Mouse (Mus musculus): ENCODE measurements around the gene Klhl30. TPM values are rescaled to one million over a fixed set of nuclear protein-coding genes. Genes with fewer than 3 reads are reported as not detected.

Gene Klhl30
- polyA plus RNA-seq (2015; fragmentation: Nextera tagmentation; extraction: Ambion mirVana): 32.8 and 34.3 TPM in 2 replicates

GRCm38 (mm10) chr1:91350841-91351240 lies at the start of gene Klhl30:
TSS of gene Klhl30 (plus strand) at chr1:91351016.

DNA sequence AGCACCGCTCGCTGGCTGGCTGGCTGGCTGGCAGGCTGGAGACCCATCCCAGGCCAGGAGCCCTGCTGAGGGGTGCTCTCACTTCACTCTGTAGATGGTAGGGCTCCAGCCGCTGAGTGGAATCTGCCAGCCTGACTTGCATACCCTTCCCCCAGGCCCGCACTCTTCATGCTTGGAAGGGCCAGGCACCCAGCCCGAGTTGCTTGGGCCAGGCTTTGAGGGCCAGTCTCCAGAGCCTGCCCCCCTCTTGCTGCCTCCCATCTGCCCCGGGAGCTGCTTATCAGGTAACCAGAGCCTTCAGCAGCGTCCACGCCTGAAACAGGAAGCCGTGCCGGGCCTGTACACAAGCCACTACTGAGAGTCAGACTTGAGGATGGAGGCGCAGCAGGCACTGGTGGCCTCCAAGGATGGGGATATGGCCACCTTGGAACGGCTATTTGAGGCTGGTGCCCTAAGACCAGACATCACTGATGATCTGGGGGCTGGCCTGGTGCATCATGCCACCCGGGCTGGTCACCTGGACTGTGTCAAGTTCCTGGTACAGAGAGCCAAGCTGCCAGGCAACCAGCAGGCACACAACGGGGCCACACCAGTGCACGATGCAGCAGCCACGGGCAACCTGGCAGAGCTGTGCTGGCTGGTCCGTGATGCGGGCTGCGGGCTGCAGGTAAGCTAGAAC lies 28.9 kb upstream of the Klhl30 start, which contains the start of gene Espnl:
Gene Espnl, plus strand, starts transcription at position 316 of the 679 bp plus-strand sequence.

GRCm38 (mm10) chr1:91366215-91367108 lies 15.6 kb downstream of the Klhl30 start, which contains the start of gene Erfe:
TSS of gene Erfe (plus strand) at chr1:91366430.

GRCm38 (mm10) chr1:91398260-91399062 lies 47.6 kb downstream of the Klhl30 start, which contains the start of gene Ilkap:
TSS of gene Ilkap (minus strand) at chr1:91398815.

Other genes starting within 250 kb of the Klhl30 start
- gene Rbm44, start 205.9 kb upstream of the Klhl30 start, polyA plus RNA-seq (2015; fragmentation: Nextera tagmentation; extraction: Ambion mirVana): 0.42 and 0.61 TPM in 2 replicates
- gene Ramp1, start 171.2 kb upstream of the Klhl30 start, polyA plus RNA-seq (2015; fragmentation: Nextera tagmentation; extraction: Ambion mirVana): 76.1 and 97.4 TPM in 2 replicates
- gene Ube2f, start 100.7 kb upstream of the Klhl30 start, polyA plus RNA-seq (2015; fragmentation: Nextera tagmentation; extraction: Ambion mirVana): 79.7 and 86.8 TPM in 2 replicates
- gene Scly, start 52.7 kb upstream of the Klhl30 start, polyA plus RNA-seq (2015; fragmentation: Nextera tagmentation; extraction: Ambion mirVana): 7.1 and 8.6 TPM in 2 replicates
- gene Espnl, start 28.9 kb upstream of the Klhl30 start, polyA plus RNA-seq (2015; fragmentation: Nextera tagmentation; extraction: Ambion mirVana): 0.10 and 0.16 TPM in 2 replicates
- gene Erfe, start 15.4 kb downstream of the Klhl30 start, polyA plus RNA-seq (2015; fragmentation: Nextera tagmentation; extraction: Ambion mirVana): 0.43 and 0.50 TPM in 2 replicates
- gene Ilkap, start 47.8 kb downstream of the Klhl30 start, polyA plus RNA-seq (2015; fragmentation: Nextera tagmentation; extraction: Ambion mirVana): 84.5 and 86.6 TPM in 2 replicates
- gene Hes6, start 63.0 kb downstream of the Klhl30 start, polyA plus RNA-seq (2015; fragmentation: Nextera tagmentation; extraction: Ambion mirVana): 42.9 and 46.9 TPM in 2 replicates
- gene Per2, start 108.3 kb downstream of the Klhl30 start, polyA plus RNA-seq (2015; fragmentation: Nextera tagmentation; extraction: Ambion mirVana): 2.0 and 2.1 TPM in 2 replicates
- gene Traf3ip1, start 143.6 kb downstream of the Klhl30 start, polyA plus RNA-seq (2015; fragmentation: Nextera tagmentation; extraction: Ambion mirVana): 2.7 TPM in 2 replicates
- 4.4 and 4.9 TPM in 2 replicates for gene Asb1, start 189.5 kb downstream of the Klhl30 start, polyA plus RNA-seq (2015; fragmentation: Nextera tagmentation; extraction: Ambion mirVana)